Mouse (Mus musculus) kidney, postnatal 0 days (tissue): ENCODE measurements around the gene Brat1. TPM values are rescaled to one million over a fixed set of nuclear protein-coding genes. Genes with fewer than 3 reads are reported as not detected.
"Not testable (repeated sequence)": the region's sequence is repeated elsewhere in the genome, so short reads cannot be mapped to it uniquely, and the experiment has no call there.

Experiments used
- ATAC-seq: fragments of 200-750 bp; cut with Nextera tagmentation; replicated peaks from 2 replicates; pipeline ENCODE4 v1.8.0; 2017; ENCODE audit warnings: low read depth, moderate number of reproducible peaks, moderate TSS enrichment, moderate library complexity; ENCODE audit not compliant: low FRiP score
- DNase-seq: peaks from one replicate; pipeline ENCODE4 v3.0.0-alpha.2; 2016; ENCODE audit warnings: low spot score
- H3K27ac ChIP-seq: fragments of 300-500 bp; sonication (generic); 2 replicates; pipeline ENCODE4 v1.5.1; 2014; ENCODE audit warnings: mild to moderate bottlenecking
- H3K27me3 ChIP-seq: fragments of 300-500 bp; sonication (generic); 2 replicates; pipeline ENCODE4 v1.6.1; 2014; ENCODE audit warnings: low read length, mixed read lengths; ENCODE audit not compliant: insufficient read depth
- H3K36me3 ChIP-seq: fragments of 300-500 bp; sonication (generic); 2 replicates; pipeline ENCODE4 v1.6.1; 2014; ENCODE audit warnings: low read length, mixed read lengths; ENCODE audit not compliant: insufficient read depth
- H3K4me1 ChIP-seq: fragments of 300-500 bp; sonication (generic); replicated peaks from 2 replicates; pipeline ENCODE4 v1.6.1; 2014; ENCODE audit warnings: antibody characterized with exemption, low read length, mixed read lengths; ENCODE audit not compliant: insufficient read depth
- H3K4me2 ChIP-seq: fragments of 300-500 bp; sonication (generic); 2 replicates; pipeline ENCODE4 v1.6.1; 2014; ENCODE audit warnings: mild to moderate bottlenecking, low read length, moderate library complexity, mixed read lengths
- H3K4me3 ChIP-seq: fragments of 300-500 bp; sonication (generic); replicated peaks from 2 replicates; pipeline ENCODE4 v1.5.1; 2014; ENCODE audit warnings: low read depth, low read length
- H3K9ac ChIP-seq: fragments of 300-500 bp; sonication (generic); 2 replicates; pipeline ENCODE4 v1.6.1; 2014; ENCODE audit warnings: low read depth, low read length
- H3K9me3 ChIP-seq: fragments of 300-500 bp; sonication (generic); replicated peaks from 2 replicates; pipeline ENCODE4 v1.6.1; 2016; ENCODE audit warnings: low read length, inconsistent platforms, mixed read lengths
- CTCF ChIP-seq: IDR thresholded peaks from 2 replicates; pipeline ENCODE4 v1.5.1; 2016; ENCODE audit warnings: antibody characterized with exemption, low read depth, mild to moderate bottlenecking, moderate library complexity
- WGBS: fragments of 180-500 bp; shearing (Covaris S2); extraction: QIAGEN DNeasy Blood & Tissue Kit; methylation state at CpG from one replicate; pipeline ENCODE4 v1.1.7; 2014; 5-methylcytosine and 5-hydroxymethylcytosine counted together
- polyA plus RNA-seq: library from polyadenylated mRNA; unstranded; fragments of >200 nt; fragmentation: Nextera tagmentation; extraction: Ambion mirVana; gene quantifications from 2 replicates; pipeline ENCODE4 v1.2.1, GENCODE M21; 2015

Brat1 gene
- polyA plus RNA-seq, 1 experiment from 2014 or later, result 16.7 TPM

DNA sequence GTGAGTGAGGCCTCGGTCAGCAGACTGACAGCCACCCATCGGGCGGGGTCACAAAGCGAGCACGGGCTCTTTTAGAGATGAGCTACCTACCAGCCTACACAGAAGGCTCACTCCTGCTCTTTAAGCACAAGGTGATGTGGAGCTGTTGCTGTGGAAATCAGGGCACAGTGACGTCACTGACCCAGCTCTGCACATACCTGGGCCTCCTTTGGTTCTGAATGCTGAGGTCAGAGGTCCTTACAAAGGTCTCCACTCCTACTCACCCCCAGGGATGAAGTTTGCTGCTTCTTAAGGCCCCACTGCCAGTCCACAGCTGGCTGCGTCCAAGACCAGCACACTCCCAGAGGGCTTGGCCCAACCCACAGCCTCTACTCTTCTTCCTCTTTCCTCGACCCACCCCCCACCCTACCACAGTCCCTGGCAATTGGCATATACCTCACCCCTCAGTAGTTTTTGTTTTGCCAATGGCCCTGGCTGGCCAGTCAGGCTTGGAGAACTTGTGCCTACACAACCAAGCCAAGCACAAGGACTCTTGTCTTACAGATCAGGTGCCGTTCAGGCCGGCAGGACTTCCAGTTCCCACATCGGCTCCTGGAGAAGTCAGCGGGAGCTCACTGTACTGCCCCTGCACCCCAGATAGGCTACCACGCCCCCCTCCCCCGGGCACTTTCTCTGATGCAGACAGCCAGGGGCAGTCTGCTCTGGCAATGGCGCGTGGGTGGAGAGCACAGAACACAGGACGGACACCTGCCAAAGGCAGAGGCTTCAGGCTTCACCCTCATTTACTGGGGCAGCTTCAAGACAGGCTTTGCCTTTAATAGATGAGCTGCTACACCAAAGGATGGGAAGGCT, 41.8 kb upstream of the Brat1 start:
- ATAC-seq (0 out of 2 replicates have a peak, but pooled peaks have one; percentile 26), DNase-seq (no peak)
- Histone ChIP-seq H3K9ac (no peak overlapping the region), H3K4me3 (no peak overlapping the region), H3K27ac (no peak overlapping the region; the same call in 1 of the 2 replicates), H3K27me3 (no peaks in the 10 kb centered on the region), H3K36me3 (no peaks in the 10 kb centered on the region), H3K9me3 (no peaks in the 10 kb centered on the region), H3K4me2 (no peak overlapping the region), H3K4me1 (no peaks in the 10 kb centered on the region)
- 50% methylated on average over 17 of the region's 17 CpGs for WGBS
- TF ChIP-seq CTCF, result no peak

- no peak overlapping the region for H3K9ac ChIP-seq
- WGBS, result 44% methylated on average over 7 of the region's 7 CpGs
- H3K36me3 ChIP-seq, result peaks cover 3% of the 10 kb centered on the region; the same call in 1 of the 2 replicates
- no peak overlapping the region for H3K4me3 ChIP-seq
- peak; percentile 46 for ATAC-seq
- no peak overlapping the region for H3K27ac ChIP-seq
- peak; percentile 81 for TF ChIP-seq CTCF
- H3K9me3 ChIP-seq, result no peaks in the 10 kb centered on the region
- no peaks in the 10 kb centered on the region for H3K4me1 ChIP-seq
- H3K4me2 ChIP-seq, result no peak overlapping the region
- peak; percentile 70 for DNase-seq
- H3K27me3 ChIP-seq, result no peaks in the 10 kb centered on the region
Observed at GRCm38 (mm10) chr5:140663621-140664180, 41.1 kb upstream of the Brat1 start.

DNA sequence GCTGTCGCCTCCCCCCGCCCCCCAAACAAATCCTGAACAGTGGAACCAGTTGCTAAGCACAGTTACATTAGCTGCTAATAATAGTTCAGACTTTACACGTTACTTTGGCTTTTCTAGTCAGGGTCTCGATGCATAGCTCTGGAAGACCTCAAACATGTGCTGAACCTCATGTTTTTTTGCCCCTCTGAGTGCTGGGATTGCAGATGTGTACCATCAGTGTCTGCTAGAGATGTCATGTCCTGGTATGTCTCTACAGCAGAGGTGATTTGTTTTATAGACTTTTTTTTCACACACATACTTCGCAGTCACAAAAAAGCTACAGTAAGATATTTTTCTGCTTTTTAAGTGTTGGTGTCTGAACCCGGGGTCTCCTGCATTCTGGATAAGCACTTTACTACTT, 32.7 kb upstream of the Brat1 start:
- H3K9me3 ChIP-seq, result no peaks in the 10 kb centered on the region
- 85% methylated on average over 6 of the region's 6 CpGs for WGBS
- H3K36me3 ChIP-seq, result peaks cover 37% of the 10 kb centered on the region
- H3K4me1 ChIP-seq, result no peaks in the 10 kb centered on the region
- DNase-seq (no peak), ATAC-seq (no peak)
- no peak for TF ChIP-seq CTCF
- H3K27ac ChIP-seq, result no peak overlapping the region
- H3K27me3 ChIP-seq, result no peaks in the 10 kb centered on the region
- H3K4me3 ChIP-seq, result no peak overlapping the region
- no peak overlapping the region for H3K4me2 ChIP-seq
- no peak overlapping the region for H3K9ac ChIP-seq

DNA sequence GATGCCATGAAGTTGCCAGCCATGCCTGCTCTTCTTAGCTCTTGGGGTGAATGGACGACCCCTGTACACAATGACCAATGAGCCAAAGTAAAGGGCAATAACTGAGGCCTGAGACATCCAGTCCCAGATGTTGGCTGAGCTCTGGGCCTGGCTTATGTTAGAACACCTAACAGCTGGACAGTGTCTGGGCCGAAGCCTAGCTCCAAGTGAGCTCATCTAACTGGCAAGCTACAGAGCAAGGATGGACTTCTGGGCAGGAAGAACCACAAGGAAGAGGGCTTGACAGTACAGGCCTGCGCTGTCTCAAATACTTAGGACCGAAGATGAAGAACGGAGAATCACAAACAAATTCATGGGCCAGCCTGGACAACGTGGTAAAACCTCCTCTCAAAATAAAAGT, 32.2 kb upstream of the Brat1 start:
- not testable (repeated sequence) for DNase-seq, H3K27ac ChIP-seq
- H3K36me3 ChIP-seq, result peaks cover 42% of the 10 kb centered on the region

GRCm38 (mm10) chr5:140674036-140674435, 30.8 kb upstream of the Brat1 start:
- H3K9me3 ChIP-seq, result no peaks in the 10 kb centered on the region
- ATAC-seq (no peak), DNase-seq (no peak)
- H3K27ac ChIP-seq, result no peak overlapping the region
- H3K4me2 ChIP-seq, result no peak overlapping the region
- no peak overlapping the region for H3K9ac ChIP-seq
- no peaks in the 10 kb centered on the region for H3K27me3 ChIP-seq
- WGBS, result 75% methylated on average over 17 of the region's 17 CpGs
- no peak overlapping the region for H3K4me3 ChIP-seq
- TF ChIP-seq CTCF, result no peak
- no peaks in the 10 kb centered on the region for H3K4me1 ChIP-seq
- H3K36me3 ChIP-seq, result peaks cover 37% of the 10 kb centered on the region; the same call in 1 of the 2 replicates

More for the DNA sequence above, 32.2 kb upstream of the Brat1 start:
- not testable (repeated sequence) for ATAC-seq, H3K27me3 ChIP-seq, H3K9ac ChIP-seq, H3K4me3 ChIP-seq, H3K9me3 ChIP-seq, H3K4me2 ChIP-seq, H3K4me1 ChIP-seq
- 85% methylated on average over 6 of the region's 6 CpGs for WGBS

GRCm38 (mm10) chr5:140675079-140675478, 29.7 kb upstream of the Brat1 start:
- Histone ChIP-seq H3K4me2 (no peak overlapping the region), H3K4me3 (no peak overlapping the region), H3K4me1 (no peaks in the 10 kb centered on the region), H3K9ac (no peak overlapping the region), H3K27ac (no peak overlapping the region), H3K36me3 (peaks cover 28% of the 10 kb centered on the region; the same call in 1 of the 2 replicates), H3K27me3 (no peaks in the 10 kb centered on the region), H3K9me3 (no peaks in the 10 kb centered on the region)
- no peak for DNase-seq
- TF ChIP-seq CTCF, result no peak
- whole genome bisulfite sequencing, result 71% methylated on average over 11 of the region's 11 CpGs
- ATAC-seq, result no peak
